Mouse (Mus musculus) CD4-positive, CD25-positive, alpha-beta regulatory T cell (primary cell): ENCODE measurements around the gene Glmp. TPM values are rescaled to one million over a fixed set of nuclear protein-coding genes. Genes with fewer than 3 reads are reported as not detected.

Source experiments
- polyA plus RNA-seq: library from polyadenylated mRNA; unstranded; fragments of 100-300 nt; shearing (Covaris generic); gene quantifications from one replicate; pipeline ENCODE4 v1.2.1, GENCODE M21; 2017

Glmp gene
- polyA plus RNA-seq = 338 TPM

GRCm38 (mm10) chr3:88324951-88325405, at the start of gene Glmp:
Gene Glmp (plus strand): TSS chr3:88325023.

DNA sequence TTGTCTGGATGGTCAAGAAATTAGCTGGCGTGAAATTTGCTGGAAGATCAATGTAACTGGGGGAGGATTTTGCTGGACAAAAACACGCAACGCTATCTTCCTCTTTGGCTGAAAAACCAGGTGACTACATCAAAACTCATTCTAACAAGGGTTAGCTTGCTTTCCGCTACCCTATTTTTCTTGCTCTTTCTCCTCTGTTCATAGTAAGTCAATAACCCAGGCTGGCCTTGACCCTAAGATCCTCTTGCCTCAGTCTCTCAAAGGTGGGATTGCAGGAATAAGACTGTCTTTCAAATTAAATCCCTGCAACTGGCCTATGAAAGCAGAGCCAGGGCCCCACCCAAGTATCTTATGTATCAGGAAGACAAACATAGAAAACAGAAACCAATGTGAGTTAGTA, 37.7 kb upstream of the Glmp start, which contains the start of gene Gm38392:
Gene Gm38392, minus strand, starts transcription at position 101 of the 400 bp plus-strand sequence.

DNA sequence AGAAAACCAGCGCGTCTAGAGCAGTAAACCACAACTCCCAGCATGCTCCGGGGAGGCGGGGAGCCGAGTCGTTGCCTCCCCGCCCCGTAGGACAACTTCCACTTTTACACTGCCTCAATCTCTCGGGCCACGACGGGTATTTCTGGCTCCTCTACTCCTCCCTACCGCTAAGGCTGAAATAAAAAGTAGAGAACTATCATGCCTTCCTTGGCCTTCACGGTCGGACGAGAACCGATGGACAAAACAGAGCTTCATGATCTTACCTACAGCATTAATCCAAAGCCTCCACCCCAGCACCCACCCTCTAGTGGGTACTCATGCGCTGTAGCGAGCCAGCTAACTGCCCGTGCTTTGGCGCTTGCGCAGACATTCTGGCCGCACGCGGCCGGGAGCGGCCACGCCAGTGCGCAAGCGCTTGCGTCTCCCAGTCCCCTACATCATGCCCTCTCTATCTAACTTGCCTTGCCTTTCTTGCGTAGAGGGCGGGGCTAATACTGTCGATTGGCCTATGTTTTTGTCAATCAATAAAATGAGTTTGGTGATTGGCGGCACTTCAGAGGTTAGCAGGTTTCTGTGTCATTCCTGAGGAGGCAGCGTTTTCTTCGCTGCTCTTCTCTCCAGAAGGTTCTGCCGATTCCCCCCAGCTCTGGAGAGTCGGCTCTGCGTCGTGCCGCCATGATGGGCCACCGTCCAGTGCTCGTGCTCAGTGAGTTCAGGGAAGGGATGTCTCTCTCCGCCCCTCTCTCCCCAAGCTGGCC, 28.1 kb upstream of the Glmp start, which contains the start of the genes Tsacc and Cct3:
Gene Tsacc, minus strand, starts transcription at position 439 of the 758 bp plus-strand sequence.
Gene Cct3, plus strand, starts transcription at position 556 of the 758 bp plus-strand sequence.

GRCm38 (mm10) chr3:88336058-88337013, 11.5 kb downstream of the Glmp start, which contains the start of the genes Tmem79 and Smg5:
Gene Tmem79 (minus strand): TSS chr3:88336148.
Gene Smg5 (plus strand): TSS chr3:88336260.

GRCm38 (mm10) chr3:88364337-88364736, 39.5 kb downstream of the Glmp start, which contains the start of gene Paqr6:
Gene Paqr6 (plus strand): TSS chr3:88364584.

GRCm38 (mm10) chr3:88372643-88373042, 47.8 kb downstream of the Glmp start, which contains the start of gene Bglap3:
Gene Bglap3 (minus strand): TSS chr3:88372743.

DNA sequence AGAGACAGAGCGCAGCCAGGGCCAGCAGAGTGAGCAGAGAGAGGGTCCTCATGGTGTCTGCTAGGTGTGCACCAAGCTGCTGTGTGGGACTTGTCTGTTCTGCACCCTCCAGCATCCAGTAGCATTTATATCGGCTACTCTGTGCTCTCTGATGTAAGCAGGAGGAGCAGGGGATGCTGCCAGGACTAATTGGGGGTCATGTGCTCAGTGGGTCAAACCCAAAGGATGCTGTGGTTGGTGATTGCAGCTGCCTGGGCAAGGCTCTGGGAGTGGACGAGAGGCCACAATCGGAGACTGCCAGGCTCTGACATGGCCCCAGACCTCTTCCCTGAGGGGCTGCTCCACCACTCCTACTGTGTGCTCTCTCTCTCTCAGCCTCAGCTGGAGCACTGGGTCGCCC, 53.8 kb downstream of the Glmp start, which contains the start of gene Bglap2:
Gene Bglap2, minus strand, starts transcription at position 101 of the 400 bp plus-strand sequence.

Other genes starting within 250 kb of the Glmp start
- gene Ttc24, start 246.7 kb upstream of the Glmp start, polyA plus RNA-seq = not detected
- 0.38 TPM for gene Iqgap3, start 243.1 kb upstream of the Glmp start, polyA plus RNA-seq
- 112 TPM for gene Mef2d, start 182.7 kb upstream of the Glmp start, polyA plus RNA-seq
- gene Rhbg, start 70.3 kb upstream of the Glmp start, polyA plus RNA-seq = not detected
- not detected for gene Gm38392, start 37.8 kb upstream of the Glmp start, polyA plus RNA-seq
- gene Tsacc, start 28.0 kb upstream of the Glmp start, polyA plus RNA-seq = 8.1 TPM
- gene Cct3, start 27.9 kb upstream of the Glmp start, polyA plus RNA-seq = 339 TPM
- 1.1 TPM for gene Tmem79, start 11.1 kb downstream of the Glmp start, polyA plus RNA-seq
- gene Smg5, start 11.2 kb downstream of the Glmp start, polyA plus RNA-seq = 59.8 TPM
- gene Paqr6, start 39.6 kb downstream of the Glmp start, polyA plus RNA-seq = not detected
- gene Bglap3, start 47.7 kb downstream of the Glmp start, polyA plus RNA-seq = 0.25 TPM
- not detected for gene Bglap2, start 53.7 kb downstream of the Glmp start, polyA plus RNA-seq
- gene Bglap, start 59.4 kb downstream of the Glmp start, polyA plus RNA-seq = not detected
- 35.4 TPM for gene Pmf1, start 85.3 kb downstream of the Glmp start, polyA plus RNA-seq
- gene Slc25a44, start 100.1 kb downstream of the Glmp start, polyA plus RNA-seq = 16.6 TPM
- 67.7 TPM for gene Sema4a, start 136.2 kb downstream of the Glmp start, polyA plus RNA-seq
- 9.6 TPM for gene Lmna, start 184.9 kb downstream of the Glmp start, polyA plus RNA-seq
- gene Mex3a, start 207.4 kb downstream of the Glmp start, polyA plus RNA-seq = 0.38 TPM
- not detected for gene Rab25, start 223.3 kb downstream of the Glmp start, polyA plus RNA-seq
- 183 TPM for gene Lamtor2, start 228.1 kb downstream of the Glmp start, polyA plus RNA-seq
- gene Ubqln4, start 228.7 kb downstream of the Glmp start, polyA plus RNA-seq = 66.9 TPM